Mouse (Mus musculus) brain, embryonic 14.5 days (tissue): ENCODE measurements at regions not wholly inside any gene's neighbourhood (a gene's known extent, or its start where the extent isn't known, plus 50 kb on each side); places are given as distances from the start of the nearest gene placed in this dataset.

ENCODE experiments used
- CTCF ChIP-seq: fragments of 200-500 bp; IDR thresholded peaks from 2 replicates; pipeline ENCODE4 v1.5.1; 2012; ENCODE audit warnings: inconsistent platforms, mild to moderate bottlenecking, moderate library complexity, borderline replicate concordance; ENCODE audit not compliant: insufficient read depth, insufficient read length; ENCODE audit errors: extremely low read depth
- POLR2A ChIP-seq: fragments of 200-500 bp; IDR thresholded peaks from 2 replicates; pipeline ENCODE4 v1.6.1; 2012; ENCODE audit warnings: mild to moderate bottlenecking, inconsistent platforms, borderline replicate concordance; ENCODE audit not compliant: poor library complexity, insufficient read depth, insufficient read length, severe bottlenecking; ENCODE audit errors: extremely low read depth

- no peak for TF ChIP-seq POLR2A
- no peak for TF ChIP-seq CTCF
These were observed 276.0 kb downstream of the Uaca start for GRCm38 (mm10) chr9:61070315-61070707.
